Mouse (Mus musculus) small intestine, adult 2 months (tissue): ENCODE data around the gene Lamb3.

Source experiments
- CTCF ChIP-seq: fragments of 200-500 bp; IDR thresholded peaks from 2 replicates; pipeline ENCODE4 v1.5.1; 2012; ENCODE audit warnings: low read depth, mild to moderate bottlenecking, control low read depth, inconsistent platforms, low read length, moderate library complexity, mixed read lengths; ENCODE audit not compliant: insufficient replicate concordance, insufficient read length; ENCODE audit errors: extremely low read depth
- POLR2A ChIP-seq: fragments of 200-500 bp; IDR thresholded peaks from 2 replicates; pipeline ENCODE4 v1.6.1; 2012; ENCODE audit warnings: low read depth, mild to moderate bottlenecking, control low read depth, inconsistent platforms, low read length, moderate library complexity

DNA sequence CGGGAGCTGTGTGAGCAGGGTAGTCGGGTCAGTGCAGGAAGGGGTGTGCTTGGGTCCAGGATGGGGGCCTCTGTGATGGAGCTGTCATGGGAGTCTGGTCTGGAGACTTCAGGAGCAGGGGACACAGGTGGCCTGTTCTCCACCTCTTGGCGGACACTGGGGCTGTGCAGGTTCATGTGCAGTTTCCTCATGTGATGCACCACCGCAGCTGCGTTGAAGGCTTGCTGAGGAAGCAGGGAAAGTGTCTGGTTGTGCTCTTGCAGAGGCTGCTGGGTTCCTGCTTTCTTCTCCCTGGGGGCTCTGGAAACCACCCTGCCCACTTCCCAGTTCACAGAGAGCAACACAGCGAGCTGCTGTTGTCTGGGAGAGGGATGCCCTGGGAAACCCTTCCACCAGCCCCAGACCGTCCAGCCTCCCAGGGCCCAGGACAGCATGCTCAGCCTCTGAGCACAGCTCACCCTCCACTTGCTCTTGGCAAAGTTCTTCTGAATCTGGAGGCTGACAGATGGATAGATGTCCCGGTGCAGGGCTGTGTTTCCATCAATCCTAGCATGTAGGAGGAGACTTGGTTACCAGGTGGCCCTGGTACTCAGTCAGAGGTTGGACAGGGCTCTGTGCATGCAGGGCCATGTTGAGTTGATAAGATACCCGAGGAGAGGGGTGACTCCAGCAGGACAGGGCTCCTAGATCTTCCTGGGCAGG lies 140.9 kb downstream of the Lamb3 start:
- TF ChIP-seq CTCF (no peak), POLR2A (no peak)
